Mouse (Mus musculus) embryonic stem cell, embryonic (primary cell): ENCODE measurements at regions not wholly inside any gene's neighbourhood (a gene's known extent, or its start where the extent isn't known, plus 50 kb on each side); places are given as distances from the start of the nearest gene placed in this dataset.
"Not testable (repeated sequence)": the region's sequence is repeated elsewhere in the genome, so short reads cannot be mapped to it uniquely, and the experiment has no call there.

ENCODE experiments used
- CTCF ChIA-PET, 4 experiments: fragments of 300-600 bp in 2 of 4; fragments of 350-600 bp in 2 of 4; sonication (Branson Sonifier 250); formaldehyde crosslinking; loops; one replicate each; lab custom pipeline; 2022; ENCODE audit warnings: inconsistent platforms in 2 of 4; lab: Charles Lee
- POLR2A ChIA-PET, 4 experiments: fragments of 300-600 bp in 2 of 4; fragments of 350-600 bp in 2 of 4; sonication (Branson Sonifier 250); formaldehyde crosslinking; loops; one replicate each; lab custom pipeline; 2022; ENCODE audit warnings: antibody characterized with exemption in 4 of 4, inconsistent platforms in 1 of 4; lab: Charles Lee

DNA sequence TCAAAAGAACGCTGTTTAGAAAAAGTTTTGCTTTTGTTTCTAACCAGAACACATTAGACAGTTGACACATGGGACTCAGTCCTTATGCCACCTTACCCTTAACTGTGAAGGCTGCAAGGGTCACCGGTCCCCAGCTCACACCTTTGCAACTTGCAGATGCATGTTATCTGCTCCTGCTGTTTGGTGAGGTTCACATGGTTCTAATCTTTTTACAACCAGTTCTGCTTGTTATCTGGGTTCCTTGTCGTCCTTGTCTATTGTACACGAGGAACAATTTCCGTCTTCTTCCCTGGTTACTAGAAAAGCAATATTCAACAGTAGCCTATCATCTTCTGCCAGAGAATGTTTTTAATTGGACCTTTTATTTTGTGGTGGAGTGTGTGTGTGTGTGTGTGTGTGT, 200.8 kb downstream of the Gm21738 start:
- POLR2A ChIA-PET, CTCF ChIA-PET: not testable (repeated sequence)

DNA sequence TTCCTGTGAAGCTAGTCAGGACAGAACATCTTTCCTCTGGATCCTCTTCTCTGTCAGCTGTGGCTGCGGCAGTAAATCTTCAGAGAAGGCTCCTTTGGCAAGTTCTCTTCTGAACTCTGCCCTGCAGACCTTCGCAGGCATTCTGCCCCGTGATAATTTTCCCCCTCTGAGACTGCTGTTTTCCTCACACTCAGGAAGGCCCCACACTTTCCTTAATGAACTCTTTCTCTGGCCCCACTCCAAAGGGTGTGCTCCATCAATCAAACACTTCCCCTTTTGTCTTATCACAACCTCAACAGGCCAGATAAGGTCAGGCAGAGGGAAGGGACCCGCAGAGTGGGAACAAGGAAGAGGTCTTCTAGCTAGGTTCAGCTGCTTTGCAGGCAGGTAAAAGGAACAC, 210.2 kb downstream of the Gm21738 start:
- POLR2A ChIA-PET: no interaction called here

GRCm38 (mm10) chr14:19180203-19180602, 238.5 kb downstream of the Gm21738 start:
- CTCF ChIA-PET, POLR2A ChIA-PET: not testable (repeated sequence)

More for the DNA sequence above, 210.2 kb downstream of the Gm21738 start:
- CTCF ChIA-PET: no interaction called here

- POLR2A ChIA-PET, CTCF ChIA-PET: not testable (repeated sequence)
Observed at GRCm38 (mm10) chr14:19178060-19178459, 240.7 kb downstream of the Gm21738 start.

DNA sequence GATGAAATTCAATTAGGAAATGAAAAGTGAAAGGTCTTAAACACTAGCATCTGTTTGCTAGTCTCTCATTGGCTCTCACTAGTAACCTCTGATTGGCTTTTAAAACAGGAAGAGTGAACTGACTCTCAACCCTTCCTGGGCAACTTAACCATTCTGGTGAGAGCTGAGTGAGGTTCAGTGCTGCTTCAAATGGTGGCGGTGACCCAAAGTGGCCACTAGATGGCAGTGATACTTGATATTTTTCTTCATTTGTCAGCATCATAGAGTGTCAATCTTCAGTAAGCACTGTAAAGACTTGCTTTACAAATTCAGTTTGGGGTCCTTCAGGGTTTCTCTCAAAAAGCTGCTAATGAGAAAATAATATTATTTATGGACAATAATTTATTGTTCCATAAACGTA, 243.4 kb downstream of the Gm21738 start:
- ChIA-PET CTCF (no interaction called here), POLR2A (no interaction called here)

- POLR2A ChIA-PET: not testable (repeated sequence)
Observed at GRCm38 (mm10) chr14:19170300-19171022, 248.3 kb downstream of the Gm21738 start.

DNA sequence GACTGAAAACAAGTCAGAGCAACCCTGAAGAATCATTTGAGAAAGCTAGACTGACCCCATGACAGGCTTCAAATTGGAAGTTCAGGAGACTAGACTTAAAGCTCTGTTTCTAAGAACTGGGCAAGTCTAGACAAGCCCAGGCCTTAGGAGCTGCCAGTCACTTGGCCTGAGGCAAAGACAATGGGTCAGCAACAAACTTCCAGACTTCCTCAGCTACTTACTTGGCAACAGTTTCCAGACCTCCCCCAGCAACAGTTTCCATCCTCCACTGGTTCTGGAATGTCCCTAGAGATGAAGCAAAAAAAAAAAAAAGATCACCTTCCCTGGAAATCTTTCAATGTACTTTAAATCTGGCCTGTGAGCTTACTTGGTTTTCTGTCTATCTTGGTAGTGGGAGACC, 251.9 kb downstream of the Gm21738 start:
- POLR2A ChIA-PET: interaction anchor here in 1 of 4 experiments (0.7 kb wide), 1 partner anchor 111 kb away, joined by 3 read pairs; no protein-coding TSS in a partner anchor
- CTCF ChIA-PET: no interaction called here

More at GRCm38 (mm10) chr14:19170300-19171022, 248.3 kb downstream of the Gm21738 start:
- CTCF ChIA-PET: not testable (repeated sequence)

- CTCF ChIA-PET, POLR2A ChIA-PET: not testable (repeated sequence)
Observed at GRCm38 (mm10) chr14:19139875-19140274, 245.8 kb upstream of the Ube2e2 start.

DNA sequence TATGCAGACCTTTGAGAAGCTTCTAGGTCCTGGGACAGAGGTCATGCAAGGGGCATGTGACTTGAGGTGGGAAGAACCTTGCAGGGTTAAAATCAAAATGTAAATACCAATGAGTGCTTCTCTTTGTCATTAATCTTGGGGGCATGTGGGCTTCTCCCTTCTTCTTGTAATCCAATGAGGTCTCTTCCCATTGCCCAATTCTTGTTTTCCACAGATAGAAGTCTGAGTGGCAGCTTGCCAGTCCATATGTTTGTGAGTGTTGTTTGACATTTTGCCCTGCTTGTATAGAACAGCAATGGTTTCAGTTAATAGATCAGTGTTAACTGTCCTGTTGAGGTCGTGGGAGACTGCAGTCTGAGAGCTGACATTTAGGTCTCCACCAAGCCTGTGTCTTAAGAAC, 237.5 kb upstream of the Ube2e2 start:
- ChIA-PET CTCF (no interaction called here), POLR2A (no interaction called here)
